ENCODE assay signal across 15 mouse cellular contexts in the genomic region with DNA sequence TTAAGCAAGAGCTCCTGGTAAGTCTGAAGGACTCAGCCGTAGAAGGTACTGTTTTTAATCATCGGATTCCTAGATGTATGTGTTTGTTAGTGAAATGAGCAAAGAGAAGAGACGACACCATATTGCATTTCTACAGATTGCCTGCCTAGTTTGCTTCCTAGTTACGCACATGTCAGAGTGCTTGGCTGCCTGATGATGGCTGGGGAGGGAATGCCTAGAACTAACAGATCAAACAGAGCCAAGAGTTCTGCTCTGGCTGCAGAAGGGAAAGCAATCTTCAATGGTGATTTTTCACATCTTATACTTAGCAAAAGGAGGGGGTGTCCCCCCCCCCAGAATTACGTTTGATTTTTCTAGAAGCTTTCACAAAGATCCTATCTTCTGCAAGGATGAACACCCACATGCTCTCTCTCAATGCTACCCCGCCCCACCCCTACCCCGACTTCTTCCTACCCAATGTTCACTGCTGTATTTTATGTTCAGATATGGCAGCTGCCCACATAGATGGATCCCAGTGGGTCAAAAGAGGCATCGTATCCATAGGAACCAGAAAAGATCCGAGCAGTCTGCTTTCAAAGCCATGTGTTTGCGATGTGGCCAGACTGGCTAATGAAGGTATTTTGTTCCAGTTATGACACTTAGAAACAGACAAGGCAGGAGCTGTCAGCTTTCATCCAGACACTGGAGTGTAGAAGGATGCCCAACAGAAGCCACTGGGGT.
DNase-seq lines count a peak whose midpoint lies in the region; ATAC-seq lines count a peak whose summit lies in the region.
"Had no signal": no experiment of that assay in that cellular context is flagged by ENCODE, and none has a peak within 500 bp of the region (broad histone marks: within the 10 kb centered on the region; RNA-seq: fewer than 3 reads in every experiment).

No protein-coding gene starts in this region.

- 78% methylated on average over 10 of the region's 10 CpGs for WGBS in forebrain, embryonic 12.5 days
- WGBS in hindbrain, embryonic 15.5 days = 45% methylated on average over 10 of the region's 10 CpGs

- no peak overlapping the region for H3K4me2 ChIP-seq in forebrain, embryonic 12.5 days
- no peak overlapping the region for H3K4me2 ChIP-seq in hindbrain, embryonic 15.5 days
- H3K4me2 ChIP-seq: lung, embryonic 14.5 days; neural tube, embryonic 12.5 days had no signal

- peak; percentile 10 for DNase-seq in left cerebral cortex, postnatal 4 days
- DNase-seq in left cerebral cortex, adult 18-20 months (ENCODE audit: low spot score in 2 of 2) = no peak
- peak; percentile 39 for DNase-seq in retina, postnatal 1 day
- DNase-seq in gastrocnemius, postnatal 36 days = no peak
- no peak for DNase-seq in right cerebral cortex, adult 2 months (ENCODE audit: low spot score in 2 of 2)
- DNase-seq: cerebellum, adult 11-12 months; heart, adult 2 months; heart, postnatal 10 days; liver; lung, embryonic 14.5 days; right cerebral cortex, adult 18-20 months had no signal

- H3K9me3 ChIP-seq in forebrain, embryonic 12.5 days = no peaks in the 10 kb centered on the region
- H3K9me3 ChIP-seq in hindbrain, embryonic 15.5 days = no peaks in the 10 kb centered on the region
- H3K9me3 ChIP-seq: neural tube, embryonic 12.5 days had no signal

- no peak overlapping the region for H3K27ac ChIP-seq in forebrain, embryonic 12.5 days
- H3K27ac ChIP-seq in hindbrain, embryonic 15.5 days (replicated peaks) = 0 out of 2 replicates have a peak overlapping the region, but pooled peaks have one; percentile 31
- H3K27ac ChIP-seq: heart, adult 2 months; neural tube, embryonic 12.5 days had no signal

- no peak overlapping the region for H3K9ac ChIP-seq in forebrain, embryonic 12.5 days
- no peak overlapping the region for H3K9ac ChIP-seq in hindbrain, embryonic 15.5 days
- H3K9ac ChIP-seq: lung, embryonic 14.5 days; neural tube, embryonic 12.5 days had no signal

- H3K4me3 ChIP-seq in forebrain, embryonic 12.5 days (replicated peaks) = no peak overlapping the region
- H3K4me3 ChIP-seq in hindbrain, embryonic 15.5 days = no peak overlapping the region
- H3K4me3 ChIP-seq: heart, adult 2 months; neural tube, embryonic 12.5 days had no signal

- H3K4me1 ChIP-seq in forebrain, embryonic 12.5 days = peaks cover 11% of the 10 kb centered on the region
- H3K4me1 ChIP-seq in hindbrain, embryonic 15.5 days (replicated peaks) = peaks cover 17% of the 10 kb centered on the region

- no peaks in the 10 kb centered on the region for H3K27me3 ChIP-seq in forebrain, embryonic 12.5 days
- H3K27me3 ChIP-seq in hindbrain, embryonic 15.5 days = no peaks in the 10 kb centered on the region
- H3K27me3 ChIP-seq: neural tube, embryonic 12.5 days had no signal

- intact Hi-C loops in left cerebral cortex, postnatal 4 days (cut with DNase I) = no loop called here
- intact Hi-C loops in gastrocnemius, postnatal 36 days (cut with DNase I) = no loop called here

- 0 out of 2 replicates have a peak, but pooled peaks have one; percentile 44 for ATAC-seq in forebrain, embryonic 12.5 days (ENCODE audit: low FRiP score)
- peak; percentile 75 for ATAC-seq in hindbrain, embryonic 15.5 days (ENCODE audit: low FRiP score, low read depth)
- ATAC-seq: intestine, embryonic 16.5 days had no signal

- no peaks in the 10 kb centered on the region for H3K36me3 ChIP-seq in forebrain, embryonic 12.5 days (replicated peaks)
- H3K36me3 ChIP-seq in hindbrain, embryonic 15.5 days = no peaks in the 10 kb centered on the region
- H3K36me3 ChIP-seq: neural tube, embryonic 12.5 days had no signal

Comparison
In these comparisons a context has a peak if more than half of its experiments do, and no peak if none do; other contexts are left out.
1. DNase-seq: peak in left cerebral cortex, postnatal 4 days (single experiment) and retina, postnatal 1 day (single experiment); none in left cerebral cortex, adult 18-20 months (0 of 2), gastrocnemius, postnatal 36 days (0 of 2) and right cerebral cortex, adult 2 months (0 of 2).